Mouse (Mus musculus): Measurements from ENCODE around the gene Henmt1.

- TF ChIP-seq CTCF (IDR thresholded peaks at IDR 0.05; ENCODE audit: extremely low read depth, insufficient read length, insufficient replicate concordance, low read depth, low read length) (no peak), POLR2A (IDR thresholded peaks at IDR 0.05; ENCODE audit: low read depth, low read length) (no peak)
These were observed 19.1 kb upstream of the Henmt1 start for GRCm38 (mm10) chr3:108920442-108921070.

Measured in small intestine, adult 2 months (tissue).